Mouse (Mus musculus): Measurements from ENCODE around the gene Hoxd3. TPM values are rescaled to one million over a fixed set of nuclear protein-coding genes. Genes with fewer than 3 reads are reported as not detected.

The Hoxd3 gene
- polyA plus RNA-seq, 1 experiment from 2014 or later = 0.23 TPM

DNA sequence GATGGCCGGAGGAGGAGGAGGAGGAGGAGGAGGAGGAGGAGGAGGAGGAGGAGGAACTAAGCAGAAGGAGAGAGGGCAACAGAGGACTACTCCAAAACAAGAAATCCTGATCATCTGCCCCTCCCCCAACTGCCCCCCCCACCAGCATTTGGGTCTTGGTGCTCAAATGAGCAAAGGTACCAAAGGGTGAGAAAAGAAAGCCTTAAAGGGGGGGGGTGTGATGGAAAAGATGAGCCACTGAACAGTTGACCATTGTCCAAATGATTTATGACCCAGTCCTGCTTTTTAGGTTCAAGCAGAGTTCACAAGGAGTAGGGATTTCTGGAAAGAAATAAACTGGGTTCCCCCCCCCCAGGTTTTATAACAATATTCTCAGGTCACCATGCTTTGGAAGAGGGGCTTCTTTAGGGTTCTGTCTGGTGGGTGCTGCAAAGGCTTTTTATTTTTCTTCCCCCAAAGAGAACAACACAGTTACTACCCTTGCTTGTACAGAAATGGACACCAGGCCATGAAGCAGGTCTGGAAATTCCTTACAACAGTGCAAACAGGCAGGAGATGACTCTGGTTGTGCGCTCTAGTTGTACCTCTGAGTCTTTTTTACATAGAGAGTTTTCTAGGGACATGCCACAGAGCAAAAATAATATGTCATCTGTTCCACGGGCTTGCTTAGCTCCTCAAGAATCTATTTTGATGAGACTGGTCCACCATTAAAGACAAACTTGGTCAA lies 29.7 kb downstream of the Hoxd3 start:
- Histone ChIP-seq H3K9me3 (ENCODE audit: control insufficient read depth, low read length) (no peaks in the 10 kb centered on the region), H3K36me3 (ENCODE audit: control insufficient read depth, insufficient read depth, low read length) (no peaks in the 10 kb centered on the region), H3K27me3 (ENCODE audit: control insufficient read depth, insufficient read depth, low read length) (peaks cover 98% of the 10 kb centered on the region), H3K9ac (ENCODE audit: low read length) (no peak overlapping the region), H3K27ac (replicated peaks in 1 of 2; ENCODE audit: control insufficient read depth in 1 of 2, insufficient read depth in 1 of 2, low read depth in 2 of 2, low read length in 2 of 2) (no peak overlapping the region), H3K4me1 (ENCODE audit: control insufficient read depth in 2 of 2, insufficient read depth in 2 of 2, low read length in 2 of 2) (peaks cover 0 to under 1% of the 10 kb centered on the region in 2 experiments; a peak in 1 of 4 replicates), H3K4me2 (ENCODE audit: low read length) (no peak overlapping the region), H3K4me3 (ENCODE audit: control insufficient read depth in 1 of 2, insufficient read depth in 1 of 2, low read depth in 1 of 2, low read length in 2 of 2) (no peak overlapping the region)
- 32% methylated on average over 2 of the region's 3 CpGs for WGBS
- no peak for ATAC-seq (ENCODE audit: insufficient number of reproducible peaks, insufficient read depth, low FRiP score, low read depth)

DNA sequence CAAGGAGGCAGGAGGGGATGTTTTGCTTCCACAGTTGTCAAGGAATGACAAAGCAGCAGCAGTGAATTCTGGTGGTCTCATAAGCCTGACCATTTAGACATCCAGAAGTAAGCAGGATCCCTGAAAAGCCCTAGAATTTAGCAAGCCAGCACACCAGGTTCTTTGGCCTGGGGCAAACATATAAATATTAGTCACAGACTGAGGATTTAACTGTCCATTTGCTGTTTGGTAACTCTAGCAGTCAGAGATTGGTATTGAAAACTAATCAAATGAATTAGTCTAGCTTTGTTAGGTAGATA lies 30.2 kb downstream of the Hoxd3 start:
- no peaks in the 10 kb centered on the region for H3K36me3 ChIP-seq (ENCODE audit: control insufficient read depth, insufficient read depth, low read length)
- H3K27me3 ChIP-seq (ENCODE audit: control insufficient read depth, insufficient read depth, low read length) = peaks cover 98% of the 10 kb centered on the region
- no peak overlapping the region for H3K27ac ChIP-seq (replicated peaks in 1 of 2; ENCODE audit: control insufficient read depth in 1 of 2, insufficient read depth in 1 of 2, low read depth in 2 of 2, low read length in 2 of 2)
- no peaks in the 10 kb centered on the region for H3K9me3 ChIP-seq (ENCODE audit: control insufficient read depth, low read length)
- H3K4me3 ChIP-seq (ENCODE audit: control insufficient read depth in 1 of 2, insufficient read depth in 1 of 2, low read depth in 1 of 2, low read length in 2 of 2) = no peak overlapping the region
- no peak overlapping the region for H3K4me2 ChIP-seq (ENCODE audit: low read length)
- H3K9ac ChIP-seq (ENCODE audit: low read length) = no peak overlapping the region
- peaks cover 0 to 3% of the 10 kb centered on the region in 2 experiments; a peak in 1 of 4 replicates for H3K4me1 ChIP-seq (ENCODE audit: control insufficient read depth in 2 of 2, insufficient read depth in 2 of 2, low read length in 2 of 2)
- no peak for ATAC-seq (ENCODE audit: insufficient number of reproducible peaks, insufficient read depth, low FRiP score, low read depth)

DNA sequence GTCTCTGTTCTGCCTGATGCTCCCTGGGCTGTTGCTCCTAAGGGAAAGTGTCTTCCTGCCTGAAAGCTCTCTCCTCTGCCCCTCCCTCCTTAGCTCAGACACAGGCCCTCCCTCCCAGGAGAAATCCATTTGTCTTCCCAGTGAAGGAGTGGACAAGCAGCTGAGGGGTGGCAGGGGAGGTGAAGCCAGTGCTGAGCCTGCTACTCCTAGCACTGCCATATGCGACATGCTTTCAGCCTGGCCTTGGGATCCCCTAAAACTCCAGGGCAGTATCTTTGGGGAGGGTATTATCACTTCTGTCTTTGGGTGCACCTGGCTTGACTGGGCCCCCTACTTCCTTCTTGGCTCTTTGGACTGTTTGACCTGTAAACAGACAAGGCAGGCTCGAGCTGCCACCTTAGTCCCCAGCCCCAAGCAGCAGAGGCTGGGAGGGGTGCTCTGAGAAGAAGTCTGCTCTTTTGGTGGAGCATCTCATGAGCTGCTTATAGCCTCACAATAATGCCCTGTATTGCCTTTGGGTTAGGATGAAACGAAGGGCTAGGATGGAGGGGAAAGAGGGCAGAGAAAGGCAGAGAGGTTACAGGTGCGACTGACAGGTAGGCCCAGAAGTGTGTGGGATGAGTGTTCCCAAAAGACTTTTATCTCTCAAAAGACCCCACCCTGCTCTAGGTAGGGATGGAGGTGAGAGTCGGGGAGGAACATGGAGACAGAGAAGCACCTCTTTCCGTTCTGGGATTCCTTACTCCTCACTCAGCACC lies 34.0 kb downstream of the Hoxd3 start:
- no peaks in the 10 kb centered on the region for H3K36me3 ChIP-seq (ENCODE audit: control insufficient read depth, insufficient read depth, low read length)
- H3K9ac ChIP-seq (ENCODE audit: low read length) = no peak overlapping the region
- 7% methylated on average over 6 of the region's 6 CpGs for WGBS
- H3K9me3 ChIP-seq (ENCODE audit: control insufficient read depth, low read length) = no peaks in the 10 kb centered on the region
- peaks cover 6 to 9% of the 10 kb centered on the region in 2 experiments; a peak in 3 of 4 replicates for H3K4me1 ChIP-seq (ENCODE audit: control insufficient read depth in 2 of 2, insufficient read depth in 2 of 2, low read length in 2 of 2)
- no peak overlapping the region for H3K4me2 ChIP-seq (ENCODE audit: low read length)
- peaks cover 96% of the 10 kb centered on the region for H3K27me3 ChIP-seq (ENCODE audit: control insufficient read depth, insufficient read depth, low read length)
- no peak overlapping the region for H3K4me3 ChIP-seq (ENCODE audit: control insufficient read depth in 1 of 2, insufficient read depth in 1 of 2, low read depth in 1 of 2, low read length in 2 of 2)
- no peak overlapping the region for H3K27ac ChIP-seq (replicated peaks in 1 of 2; ENCODE audit: control insufficient read depth in 1 of 2, insufficient read depth in 1 of 2, low read depth in 2 of 2, low read length in 2 of 2)
- no peak for ATAC-seq (ENCODE audit: insufficient number of reproducible peaks, insufficient read depth, low FRiP score, low read depth)

DNA sequence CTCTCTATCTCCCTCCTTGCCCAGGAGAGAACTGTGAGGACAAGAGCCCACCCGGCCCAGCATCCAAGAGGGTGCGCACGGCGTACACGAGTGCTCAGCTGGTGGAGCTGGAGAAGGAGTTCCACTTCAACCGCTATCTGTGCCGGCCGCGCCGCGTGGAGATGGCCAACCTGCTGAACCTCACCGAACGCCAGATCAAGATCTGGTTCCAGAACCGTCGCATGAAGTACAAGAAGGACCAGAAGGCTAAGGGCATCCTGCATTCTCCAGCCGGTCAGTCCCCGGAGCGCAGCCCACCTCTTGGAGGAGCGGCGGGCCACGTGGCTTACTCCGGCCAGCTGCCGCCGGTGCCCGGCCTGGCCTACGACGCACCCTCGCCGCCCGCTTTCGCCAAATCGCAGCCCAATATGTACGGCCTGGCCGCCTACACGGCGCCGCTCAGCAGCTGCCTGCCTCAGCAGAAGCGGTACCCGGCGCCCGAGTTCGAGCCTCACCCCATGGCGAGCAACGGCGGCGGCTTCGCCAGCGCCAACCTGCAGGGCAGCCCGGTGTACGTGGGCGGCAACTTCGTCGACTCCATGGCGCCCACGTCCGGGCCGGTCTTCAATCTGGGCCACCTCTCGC lies 34.7 kb downstream of the Hoxd3 start:
- no peak overlapping the region for H3K9ac ChIP-seq (ENCODE audit: low read length)
- H3K4me3 ChIP-seq (ENCODE audit: control insufficient read depth in 1 of 2, insufficient read depth in 1 of 2, low read depth in 1 of 2, low read length in 2 of 2) = no peak overlapping the region
- H3K4me2 ChIP-seq (ENCODE audit: low read length) = peak overlapping the region; percentile 11; the same call in 1 of the 2 replicates
- no peak for ATAC-seq (ENCODE audit: insufficient number of reproducible peaks, insufficient read depth, low FRiP score, low read depth)
- H3K4me1 ChIP-seq (ENCODE audit: control insufficient read depth in 2 of 2, insufficient read depth in 2 of 2, low read length in 2 of 2) = peaks cover 6 to 9% of the 10 kb centered on the region in 2 experiments; a peak in 3 of 4 replicates
- no peaks in the 10 kb centered on the region for H3K9me3 ChIP-seq (ENCODE audit: control insufficient read depth, low read length)
- peaks cover 98% of the 10 kb centered on the region for H3K27me3 ChIP-seq (ENCODE audit: control insufficient read depth, insufficient read depth, low read length)
- WGBS = 2% methylated on average over 58 of the region's 58 CpGs
- H3K36me3 ChIP-seq (ENCODE audit: control insufficient read depth, insufficient read depth, low read length) = no peaks in the 10 kb centered on the region
- no peak overlapping the region for H3K27ac ChIP-seq (replicated peaks in 1 of 2; ENCODE audit: control insufficient read depth in 1 of 2, insufficient read depth in 1 of 2, low read depth in 2 of 2, low read length in 2 of 2)

DNA sequence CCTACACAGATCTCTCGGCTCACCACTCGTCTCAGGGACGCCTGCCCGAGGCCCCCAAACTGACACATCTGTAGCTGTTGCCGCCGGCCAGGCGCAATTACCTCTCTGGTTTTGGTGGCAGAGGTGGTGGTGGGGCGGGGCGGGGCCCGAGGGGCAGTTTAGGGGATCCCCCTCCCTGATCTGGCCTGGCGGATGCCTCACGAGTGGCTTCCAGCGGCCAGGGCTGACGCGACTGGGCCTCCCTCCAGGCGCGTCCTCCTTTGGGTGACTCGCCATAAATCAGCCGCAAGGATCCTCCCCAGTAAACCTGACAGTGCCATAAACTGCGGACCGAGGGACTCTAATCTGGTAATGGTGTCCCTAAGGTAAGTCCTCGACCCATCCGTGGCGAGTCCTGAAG lies 35.3 kb downstream of the Hoxd3 start:
- Histone ChIP-seq H3K4me2 (ENCODE audit: low read length) (no peak overlapping the region), H3K9ac (ENCODE audit: low read length) (no peak overlapping the region)

DNA sequence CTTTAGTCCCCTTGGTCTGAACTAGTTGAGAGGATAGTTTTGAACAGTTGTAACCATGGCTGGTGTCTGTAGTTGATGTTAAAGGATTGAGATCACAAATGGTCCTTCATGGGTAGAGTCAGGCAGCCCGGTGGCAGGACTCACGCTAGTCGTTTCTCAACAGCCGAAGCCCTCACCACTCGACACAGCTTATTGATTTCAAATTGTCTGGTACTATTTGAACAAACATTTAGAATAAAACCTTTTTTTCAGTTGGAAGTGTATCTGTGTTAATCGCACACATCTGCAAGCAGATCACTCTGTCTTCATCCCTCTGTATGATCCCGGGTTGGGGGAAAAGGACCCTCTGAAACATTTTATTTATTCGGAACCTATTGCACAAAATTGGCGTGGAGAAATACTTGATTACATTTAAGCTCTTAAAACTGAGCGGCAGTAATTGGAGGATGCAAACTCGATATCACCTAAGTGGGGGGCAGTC lies 36.0 kb downstream of the Hoxd3 start:
- Histone ChIP-seq H3K9ac (ENCODE audit: low read length) (no peak overlapping the region), H3K27ac (replicated peaks in 1 of 2; ENCODE audit: control insufficient read depth in 1 of 2, insufficient read depth in 1 of 2, low read depth in 2 of 2, low read length in 2 of 2) (no peak overlapping the region), H3K9me3 (ENCODE audit: control insufficient read depth, low read length) (no peaks in the 10 kb centered on the region), H3K4me2 (ENCODE audit: low read length) (no peak overlapping the region), H3K36me3 (ENCODE audit: control insufficient read depth, insufficient read depth, low read length) (no peaks in the 10 kb centered on the region), H3K27me3 (ENCODE audit: control insufficient read depth, insufficient read depth, low read length) (peaks cover 98% of the 10 kb centered on the region), H3K4me1 (ENCODE audit: control insufficient read depth in 2 of 2, insufficient read depth in 2 of 2, low read length in 2 of 2) (peaks cover 9 to 12% of the 10 kb centered on the region in 2 experiments), H3K4me3 (ENCODE audit: control insufficient read depth in 1 of 2, insufficient read depth in 1 of 2, low read depth in 1 of 2, low read length in 2 of 2) (no peak overlapping the region)
- WGBS = 11% methylated on average over 11 of the region's 11 CpGs
- no peak for ATAC-seq (ENCODE audit: insufficient number of reproducible peaks, insufficient read depth, low FRiP score, low read depth)

More for the DNA sequence above, 35.3 kb downstream of the Hoxd3 start:
- Histone ChIP-seq H3K36me3 (ENCODE audit: control insufficient read depth, insufficient read depth, low read length) (no peaks in the 10 kb centered on the region), H3K27ac (replicated peaks in 1 of 2; ENCODE audit: control insufficient read depth in 1 of 2, insufficient read depth in 1 of 2, low read depth in 2 of 2, low read length in 2 of 2) (no peak overlapping the region), H3K4me1 (ENCODE audit: control insufficient read depth in 2 of 2, insufficient read depth in 2 of 2, low read length in 2 of 2) (peaks cover 6 to 9% of the 10 kb centered on the region in 2 experiments; a peak in 3 of 4 replicates), H3K4me3 (ENCODE audit: control insufficient read depth in 1 of 2, insufficient read depth in 1 of 2, low read depth in 1 of 2, low read length in 2 of 2) (no peak overlapping the region), H3K27me3 (ENCODE audit: control insufficient read depth, insufficient read depth, low read length) (peaks cover 98% of the 10 kb centered on the region), H3K9me3 (ENCODE audit: control insufficient read depth, low read length) (no peaks in the 10 kb centered on the region)
- 3% methylated on average over 23 of the region's 24 CpGs for WGBS
- ATAC-seq (ENCODE audit: insufficient number of reproducible peaks, insufficient read depth, low FRiP score, low read depth) = no peak

DNA sequence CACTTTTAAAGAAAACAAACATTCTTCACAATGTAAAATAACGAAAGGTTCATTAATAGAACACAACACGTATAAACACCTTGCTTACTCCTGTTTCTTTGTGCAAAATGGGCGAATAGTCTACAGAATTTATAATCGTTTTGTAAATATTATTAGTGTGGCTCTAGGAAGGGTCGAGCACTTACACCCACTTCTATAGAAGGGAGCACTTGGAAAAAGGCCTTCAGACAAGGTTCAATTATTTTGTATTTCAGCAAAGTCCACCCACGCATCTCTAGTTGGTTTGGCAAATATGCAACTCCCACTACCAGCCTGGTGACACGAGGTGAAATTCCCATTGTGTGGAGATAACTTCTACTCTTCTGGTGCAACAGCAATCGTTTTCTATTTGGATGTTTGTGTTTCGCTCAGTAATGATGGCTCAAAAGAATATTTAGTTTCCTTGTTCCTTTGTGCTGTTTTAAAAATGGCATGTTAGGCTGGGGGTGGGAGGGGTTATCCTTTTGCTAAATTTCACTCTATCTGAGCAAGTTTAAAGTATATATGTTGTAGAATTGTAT lies 36.8 kb downstream of the Hoxd3 start:
- ATAC-seq (ENCODE audit: insufficient number of reproducible peaks, insufficient read depth, low FRiP score, low read depth) = no peak
- no peak overlapping the region for H3K4me2 ChIP-seq (ENCODE audit: low read length)
- H3K9ac ChIP-seq (ENCODE audit: low read length) = no peak overlapping the region
- no peaks in the 10 kb centered on the region for H3K9me3 ChIP-seq (ENCODE audit: control insufficient read depth, low read length)
- H3K27ac ChIP-seq (replicated peaks in 1 of 2; ENCODE audit: control insufficient read depth in 1 of 2, insufficient read depth in 1 of 2, low read depth in 2 of 2, low read length in 2 of 2) = no peak overlapping the region
- peaks cover 98% of the 10 kb centered on the region for H3K27me3 ChIP-seq (ENCODE audit: control insufficient read depth, insufficient read depth, low read length)
- H3K36me3 ChIP-seq (ENCODE audit: control insufficient read depth, insufficient read depth, low read length) = no peaks in the 10 kb centered on the region
- WGBS = 4% methylated on average over 9 of the region's 9 CpGs
- no peak overlapping the region for H3K4me3 ChIP-seq (ENCODE audit: control insufficient read depth in 1 of 2, insufficient read depth in 1 of 2, low read depth in 1 of 2, low read length in 2 of 2)
- peaks cover 11 to 18% of the 10 kb centered on the region in 2 experiments for H3K4me1 ChIP-seq (ENCODE audit: control insufficient read depth in 2 of 2, insufficient read depth in 2 of 2, low read length in 2 of 2)
